Mouse (Mus musculus) ES-E14 (cell line): ENCODE measurements around the gene Ctla2b. TPM values are rescaled to one million over a fixed set of nuclear protein-coding genes. Genes with fewer than 3 reads are reported as not detected.

ENCODE experiments used
- DNase-seq: peaks from one replicate; pipeline ENCODE4 v3.0.0-alpha.2; 2013; ENCODE audit warnings: low read depth, low spot score
- H3K27ac ChIP-seq: 2 replicates; pipeline ENCODE4 v1.5.1; 2012; ENCODE audit warnings: low read depth, mild to moderate bottlenecking, low read length, moderate library complexity, mixed read lengths; ENCODE audit not compliant: poor library complexity, insufficient read depth, severe bottlenecking
- H3K36me3 ChIP-seq: 2 replicates; pipeline ENCODE4 v1.6.1; 2012; ENCODE audit warnings: mild to moderate bottlenecking, low read length, moderate library complexity, mixed read lengths; ENCODE audit not compliant: control insufficient read depth, poor library complexity, insufficient read depth, severe bottlenecking
- H3K4me1 ChIP-seq, 2 experiments: fragments of 150-350 bp in 1 of 2; sonication (generic) in 1 of 2; 2 replicates each; pipeline ENCODE4 v1.6.1; 2012; ENCODE audit warnings: low read length in 2 of 2, mild to moderate bottlenecking in 1 of 2, mixed read lengths in 1 of 2; ENCODE audit not compliant: control insufficient read depth in 2 of 2, insufficient read depth in 2 of 2, poor library complexity in 1 of 2
- H3K4me3 ChIP-seq, 2 experiments: fragments of 150-350 bp in 1 of 2; sonication (generic) in 1 of 2; 2 replicates each; pipeline ENCODE4 v1.5.1; 2012; ENCODE audit warnings: low read length in 2 of 2, low read depth in 1 of 2, mild to moderate bottlenecking in 1 of 2, mixed read lengths in 1 of 2; ENCODE audit not compliant: insufficient read depth in 1 of 2, poor library complexity in 1 of 2, severe bottlenecking in 1 of 2
- H3K9ac ChIP-seq: 2 replicates; pipeline ENCODE4 v1.6.1; 2012; ENCODE audit warnings: low read depth, mild to moderate bottlenecking, low read length, mixed read lengths; ENCODE audit not compliant: poor library complexity, insufficient read depth, severe bottlenecking
- H3K9me3 ChIP-seq: fragments of 150-350 bp; sonication (generic); 2 replicates; pipeline ENCODE4 v1.6.1; 2012; ENCODE audit warnings: low read depth, mild to moderate bottlenecking, low read length; ENCODE audit not compliant: control insufficient read depth, insufficient read depth
- CHD2 ChIP-seq: IDR thresholded peaks from 2 replicates; pipeline ENCODE4 v1.6.1; 2014; ENCODE audit warnings: mild to moderate bottlenecking, low read depth, low read length, inconsistent platforms
- HCFC1 ChIP-seq: IDR thresholded peaks from 2 replicates; pipeline ENCODE4 v1.6.1; 2012; ENCODE audit warnings: low read length, inconsistent platforms, borderline replicate concordance; ENCODE audit not compliant: insufficient read depth
- MAFK ChIP-seq: IDR thresholded peaks from 2 replicates; pipeline ENCODE4 v1.6.1; 2014; ENCODE audit warnings: mild to moderate bottlenecking, low read depth, low read length, inconsistent platforms; ENCODE audit not compliant: insufficient read depth
- ZC3H11A ChIP-seq: IDR thresholded peaks from 2 replicates; pipeline ENCODE4 v1.6.1; 2012; ENCODE audit warnings: low read depth, mild to moderate bottlenecking, inconsistent platforms, low read length, borderline replicate concordance
- ZNF384 ChIP-seq: IDR thresholded peaks from 2 replicates; pipeline ENCODE4 v1.6.1; 2012; ENCODE audit warnings: low read depth, low read length, inconsistent platforms
- in situ Hi-C, 2 experiments: fragments of 600-800 bp; cut with MboI; formaldehyde crosslinking; loops; one replicate each; pipeline ENCODE4 v1.15.1; 2025; ENCODE audit warnings: low sequenced_read_pairs in 2 of 2, inconsistent platforms in 1 of 2; ENCODE audit not compliant: unreplicated experiment in 2 of 2
- total RNA-seq: library from RNA; depleted of rRNA; stranded (reverse); fragments of 300-350 nt; gene quantifications from 2 replicates; pipeline ENCODE4 v1.2.3, GENCODE M21; 2012; rRNA removed

Gene Ctla2b
- total RNA-seq, 1 experiment: 0.67 TPM

DNA sequence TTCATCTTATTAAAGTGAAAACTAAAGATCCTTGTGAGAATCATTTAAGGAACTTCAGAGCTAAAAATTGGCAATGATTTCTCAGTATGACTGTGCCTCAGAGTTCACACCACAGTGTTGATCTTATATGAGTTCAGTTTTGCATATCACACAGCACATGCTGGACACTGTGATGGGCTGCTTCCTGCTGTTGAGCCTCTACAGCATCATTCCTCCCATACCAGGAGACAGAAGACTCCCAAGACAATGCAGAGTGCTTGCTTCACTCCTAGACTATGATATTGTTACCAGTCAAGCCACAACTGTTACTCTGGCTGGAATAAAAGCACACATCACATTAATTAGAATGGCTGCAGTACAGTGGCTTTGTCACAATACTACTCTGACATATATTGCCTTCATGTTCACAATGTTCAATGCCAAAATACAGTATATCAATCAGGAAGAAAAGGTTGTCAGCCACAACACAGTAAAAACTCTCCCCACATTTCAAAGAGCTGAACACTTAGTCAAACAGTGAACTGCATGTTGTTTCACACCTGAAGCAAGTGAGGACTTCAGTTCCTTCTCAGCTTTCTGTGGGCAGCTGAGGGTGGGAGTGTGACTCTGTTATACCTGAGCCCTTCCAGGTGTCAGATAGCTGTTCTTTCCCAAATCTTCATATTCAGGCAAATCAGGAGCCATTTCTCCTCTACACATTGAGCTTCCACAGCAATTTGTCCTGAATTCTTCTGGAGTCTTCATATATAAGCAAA is 1.7 kb downstream of the Ctla2b start:
- no peak overlapping the region for H3K4me3 ChIP-seq
- H3K9me3 ChIP-seq: no peaks in the 10 kb centered on the region
- no peaks in the 10 kb centered on the region for H3K36me3 ChIP-seq
- TF ChIP-seq CHD2: no peak
- no peak for TF ChIP-seq MAFK
- TF ChIP-seq ZC3H11A: no peak
- TF ChIP-seq HCFC1: no peak
- TF ChIP-seq ZNF384: no peak
- H3K4me1 ChIP-seq: no peaks in the 10 kb centered on the region
- no peak for DNase-seq
- H3K27ac ChIP-seq: no peak overlapping the region
- H3K9ac ChIP-seq: no peak overlapping the region
- in situ Hi-C loops: no loop called here

DNA sequence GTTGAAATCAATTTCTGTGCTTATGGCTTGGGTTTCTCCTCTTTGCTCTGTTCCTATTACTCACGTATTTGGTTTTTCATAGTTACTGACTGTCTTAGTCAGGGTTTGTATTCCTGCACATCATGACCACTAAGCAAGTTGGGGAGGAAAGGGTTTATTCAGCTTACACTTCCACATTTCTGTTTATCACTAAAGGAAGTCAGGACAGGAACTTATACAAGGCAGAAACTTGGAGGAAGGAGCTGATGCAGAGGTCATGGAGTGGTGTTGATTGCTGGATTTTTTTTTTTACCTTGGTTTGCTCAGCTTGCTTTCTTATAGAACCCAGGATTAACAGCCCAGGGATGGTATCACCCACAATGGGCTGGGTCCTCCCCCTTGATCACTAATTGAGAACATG is 4.9 kb downstream of the Ctla2b start:
- Histone ChIP-seq H3K36me3 (no peaks in the 10 kb centered on the region), H3K4me1 (no peaks in the 10 kb centered on the region), H3K9me3 (no peaks in the 10 kb centered on the region), H3K4me3 (no peak overlapping the region), H3K27ac (no peak overlapping the region), H3K9ac (no peak overlapping the region)
- TF ChIP-seq ZC3H11A (no peak), HCFC1 (no peak), MAFK (no peak), ZNF384 (no peak), CHD2 (no peak)
- in situ Hi-C loops: no loop called here
- no peak for DNase-seq

DNA sequence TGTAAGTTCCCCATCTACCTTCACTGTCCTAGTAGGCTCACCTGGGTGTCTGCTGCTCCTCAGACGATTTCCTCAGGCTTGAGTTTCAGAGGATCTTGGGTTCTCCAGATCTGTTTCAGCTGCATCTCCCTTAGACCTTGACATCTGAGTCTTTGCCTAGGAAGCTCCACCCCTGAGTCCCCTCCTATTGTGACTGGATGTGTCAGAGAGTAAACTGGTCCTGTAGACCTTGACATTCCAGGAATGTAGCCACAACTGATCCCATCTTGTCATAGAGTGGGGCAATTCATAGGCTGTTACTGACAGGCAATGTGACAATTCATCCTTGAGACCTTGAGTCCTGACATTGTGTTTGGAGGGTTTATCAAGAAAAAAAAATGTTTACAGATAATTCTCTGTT is 33.0 kb downstream of the Ctla2b start, which contains the start of gene 4930486L24Rik:
TSS of gene 4930486L24Rik (minus strand) at position 195 of the 400 bp plus-strand sequence.
- TF ChIP-seq MAFK: no peak
- TF ChIP-seq ZNF384: no peak
- no peak for TF ChIP-seq ZC3H11A
- TF ChIP-seq HCFC1: no peak
- no peak for TF ChIP-seq CHD2
- H3K36me3 ChIP-seq: no peaks in the 10 kb centered on the region

DNA sequence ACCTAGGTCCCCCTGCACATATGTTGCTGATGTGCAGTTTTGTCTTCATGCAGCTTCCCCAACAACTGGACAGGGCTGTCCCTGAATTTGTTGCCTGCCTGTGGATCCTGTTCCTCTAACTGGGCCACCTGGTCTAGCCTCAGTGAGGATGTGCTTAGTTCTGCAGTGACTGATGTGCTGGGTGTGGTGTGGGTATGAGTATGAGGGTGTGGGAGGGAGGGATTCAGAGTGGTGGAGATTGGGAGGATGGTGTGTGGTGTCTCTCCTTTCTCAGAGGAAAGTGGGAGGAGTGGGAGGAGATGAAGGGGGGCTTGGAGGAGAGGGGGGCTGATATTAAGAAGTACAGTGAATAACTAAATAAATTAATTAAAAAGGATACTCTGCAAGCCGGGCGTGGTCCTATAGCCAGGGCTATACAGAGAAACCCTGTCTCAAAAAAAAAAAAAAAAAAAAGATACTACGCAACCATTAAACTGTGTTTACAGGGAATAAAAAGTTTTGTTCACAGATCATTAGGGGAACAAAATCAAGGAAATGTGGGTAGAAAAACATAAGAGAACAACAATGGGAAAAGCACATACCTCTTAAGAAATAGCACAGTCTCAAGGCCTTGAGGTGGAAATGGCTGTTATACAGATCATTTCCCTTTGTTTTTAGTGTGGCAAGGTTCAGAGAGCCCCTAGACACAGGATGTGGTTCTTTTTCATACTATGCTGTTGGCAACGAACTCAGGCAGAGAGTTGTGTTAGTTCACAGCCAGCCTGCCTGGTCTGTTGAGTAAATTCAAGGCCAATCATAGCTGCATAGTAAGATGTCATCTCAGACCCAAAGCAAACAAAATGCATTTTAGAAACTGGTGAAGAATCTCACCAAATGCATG is 48.8 kb downstream of the Ctla2b start:
- Histone ChIP-seq H3K4me3 (no peak overlapping the region), H3K27ac (no peak overlapping the region), H3K36me3 (no peaks in the 10 kb centered on the region), H3K9ac (no peak overlapping the region), H3K4me1 (no peaks in the 10 kb centered on the region), H3K9me3 (no peaks in the 10 kb centered on the region)
- in situ Hi-C loops: no loop called here
- no peak for DNase-seq
- TF ChIP-seq MAFK (no peak), ZNF384 (no peak), CHD2 (no peak), ZC3H11A (no peak), HCFC1 (no peak)

More for the DNA sequence above, 33.0 kb downstream of the Ctla2b start, which contains the start of gene 4930486L24Rik:
- H3K4me1 ChIP-seq: no peaks in the 10 kb centered on the region
- no peak for DNase-seq
- in situ Hi-C loops: no loop called here
- no peaks in the 10 kb centered on the region for H3K9me3 ChIP-seq
- no peak within 1 kb of the TSS for H3K9ac ChIP-seq
- H3K27ac ChIP-seq: no peak within 1 kb of the TSS
- no peak within 1 kb of the TSS for H3K4me3 ChIP-seq

Other genes starting within 250 kb of the Ctla2b start
- gene BC051665, start 111.1 kb downstream of the Ctla2b start, total RNA-seq: not detected in 2 replicates
- gene Ctsll3, start 94.6 kb downstream of the Ctla2b start, total RNA-seq: not detected in 2 replicates
- gene 4930486L24Rik, start 33.0 kb downstream of the Ctla2b start, total RNA-seq: 1.6 and 2.9 TPM in 2 replicates
- 0.53 TPM in 1 of 2 replicates, not detected in the other for gene Gm49392, start 553 bp downstream of the Ctla2b start, total RNA-seq
- not detected in 2 replicates for gene Tpbpb, start 7.4 kb upstream of the Ctla2b start, total RNA-seq
- not detected in 2 replicates for gene Gm49393, start 38.1 kb upstream of the Ctla2b start, total RNA-seq
- 0.26 and 1.5 TPM in 2 replicates for gene Gm49391, start 39.1 kb upstream of the Ctla2b start, total RNA-seq
- gene Ctla2a, start 39.2 kb upstream of the Ctla2b start, total RNA-seq: 2.0 and 10.2 TPM in 2 replicates
- gene Tpbpa, start 44.5 kb upstream of the Ctla2b start, total RNA-seq: 0.98 TPM in 1 of 2 replicates, not detected in the other
- gene Ctsj, start 108.5 kb upstream of the Ctla2b start, total RNA-seq: 2.4 TPM in 1 of 2 replicates, not detected in the other
- 0.18 TPM in 1 of 2 replicates, not detected in the other for gene Ctsq, start 143.2 kb upstream of the Ctla2b start, total RNA-seq